Mouse (Mus musculus): ENCODE data around the gene Dhh.
A peak's percentile ranks its signal among the peaks of the same experiment; 100 is the strongest.
"Not testable (repeated sequence)": the region's sequence is repeated elsewhere in the genome, so short reads cannot be mapped to it uniquely, and the experiment has no call there.

Gene Dhh

GRCm38 (mm10) chr15:98897928-98898800 lies at the start of gene Dhh:
Gene Dhh, minus strand, starts transcription at chr15:98898540.
- no peak for DNase-seq

- no peak for DNase-seq
Measured at GRCm38 (mm10) chr15:98947884-98948283, 49.5 kb upstream of the Dhh start.

- DNase-seq: no peak
Measured at GRCm38 (mm10) chr15:98943133-98943532, 44.8 kb upstream of the Dhh start.

GRCm38 (mm10) chr15:98942081-98942480 lies 43.7 kb upstream of the Dhh start:
- no peak for DNase-seq

GRCm38 (mm10) chr15:98941539-98941938 lies 43.2 kb upstream of the Dhh start:
- DNase-seq: no peak

GRCm38 (mm10) chr15:98940816-98941215 lies 42.5 kb upstream of the Dhh start:
- no peak for DNase-seq

GRCm38 (mm10) chr15:98934217-98934839 lies 36.0 kb upstream of the Dhh start, which contains the start of gene Tuba1b:
Gene Tuba1b, minus strand, starts transcription at chr15:98934565.
- peak; percentile 95 for DNase-seq

- peak; percentile 96 for DNase-seq
Measured at GRCm38 (mm10) chr15:98933833-98934216, 35.5 kb upstream of the Dhh start.

GRCm38 (mm10) chr15:98933004-98933671 lies 34.8 kb upstream of the Dhh start:
- not testable (repeated sequence) for DNase-seq

GRCm38 (mm10) chr15:98930998-98931397 lies 32.7 kb upstream of the Dhh start:
- no peak for DNase-seq

- no peak for DNase-seq
Measured at GRCm38 (mm10) chr15:98930017-98930734, 31.8 kb upstream of the Dhh start.

- DNase-seq: peak; percentile 53
Measured at GRCm38 (mm10) chr15:98928598-98929240, 30.4 kb upstream of the Dhh start.

GRCm38 (mm10) chr15:98927566-98927965 lies 29.2 kb upstream of the Dhh start:
- DNase-seq: no peak

GRCm38 (mm10) chr15:98924682-98925081 lies 26.3 kb upstream of the Dhh start:
- DNase-seq: no peak

- no peak for DNase-seq
Measured at GRCm38 (mm10) chr15:98923031-98923537, 24.7 kb upstream of the Dhh start.

GRCm38 (mm10) chr15:98922581-98922980 lies 24.2 kb upstream of the Dhh start:
- no peak for DNase-seq

GRCm38 (mm10) chr15:98921510-98921909 lies 23.2 kb upstream of the Dhh start:
- DNase-seq: no peak

GRCm38 (mm10) chr15:98918499-98918895 lies 20.2 kb upstream of the Dhh start:
- DNase-seq: not testable (repeated sequence)

- peak; percentile 99 for DNase-seq
Measured at GRCm38 (mm10) chr15:98917538-98918498, 19.5 kb upstream of the Dhh start, which contains the start of gene Lmbr1l. Gene Lmbr1l, minus strand, starts transcription at chr15:98918231.

GRCm38 (mm10) chr15:98917091-98917490 lies 18.8 kb upstream of the Dhh start:
- DNase-seq: no peak

- no peak for DNase-seq
Measured at GRCm38 (mm10) chr15:98916016-98916415, 17.7 kb upstream of the Dhh start.

All from layer of hippocampus, adult 9-11 months (tissue).